Mouse (Mus musculus): ENCODE data around the gene Rhbdl2. TPM values are rescaled to one million over a fixed set of nuclear protein-coding genes. Genes with fewer than 3 reads are reported as not detected.
A peak's percentile ranks its signal among the peaks of the same experiment; 100 is the strongest.

The Rhbdl2 gene
- total RNA-seq, 2 experiments from 2014 or later = not detected

GRCm38 (mm10) chr4:123812525-123812924 is 24.9 kb downstream of the Rhbdl2 start:
- ATAC-seq (replicated peaks; ENCODE audit: poor library complexity) = no peak

GRCm38 (mm10) chr4:123814030-123814501 is 26.4 kb downstream of the Rhbdl2 start:
- no peak for ATAC-seq (replicated peaks; ENCODE audit: poor library complexity)

- peak; percentile 37; the same call in 1 of the 2 replicates for ATAC-seq (replicated peaks; ENCODE audit: poor library complexity)
Measured at GRCm38 (mm10) chr4:123819093-123819610, 31.5 kb downstream of the Rhbdl2 start.

- ATAC-seq (replicated peaks; ENCODE audit: poor library complexity) = no peak
Measured at GRCm38 (mm10) chr4:123842126-123842525, 54.5 kb downstream of the Rhbdl2 start.

GRCm38 (mm10) chr4:123856888-123857287 is 69.2 kb downstream of the Rhbdl2 start:
- ATAC-seq (replicated peaks; ENCODE audit: poor library complexity) = no peak

GRCm38 (mm10) chr4:123858090-123858489 is 70.4 kb downstream of the Rhbdl2 start:
- ATAC-seq (replicated peaks; ENCODE audit: poor library complexity) = no peak

- no peak for ATAC-seq (replicated peaks; ENCODE audit: poor library complexity)
Measured at GRCm38 (mm10) chr4:123859379-123859778, 71.7 kb downstream of the Rhbdl2 start, which contains the start of gene 4933427I04Rik. 4933427I04Rik (plus strand) TSS chr4:123859679.

GRCm38 (mm10) chr4:123859803-123860202 is 72.1 kb downstream of the Rhbdl2 start:
- ATAC-seq (replicated peaks; ENCODE audit: poor library complexity) = no peak

- no peak for ATAC-seq (replicated peaks; ENCODE audit: poor library complexity)
Measured at GRCm38 (mm10) chr4:123860621-123861020, 72.9 kb downstream of the Rhbdl2 start.

Other genes with a start within 250 kb of the Rhbdl2 start
- 103 and 130 TPM in 2 replicates for gene Macf1, start 103.5 kb upstream of the Rhbdl2 start, total RNA-seq (2015)
- 123 and 159 TPM in 2 replicates for gene Macf1, start 103.5 kb upstream of the Rhbdl2 start, total RNA-seq (2017)
- gene Ndufs5, start 69.7 kb upstream of the Rhbdl2 start, total RNA-seq (2015) = 150 and 160 TPM in 2 replicates
- 142 and 157 TPM in 2 replicates for gene Ndufs5, start 69.7 kb upstream of the Rhbdl2 start, total RNA-seq (2017)
- 49.4 and 54.2 TPM in 2 replicates for gene Akirin1, start 37.5 kb upstream of the Rhbdl2 start, total RNA-seq (2015)
- gene Akirin1, start 37.5 kb upstream of the Rhbdl2 start, total RNA-seq (2017) = 18.5 and 25.5 TPM in 2 replicates
- gene 4933427I04Rik, start 71.8 kb downstream of the Rhbdl2 start, total RNA-seq (2015) = not detected in 2 replicates
- not detected in 2 replicates for gene 4933427I04Rik, start 71.8 kb downstream of the Rhbdl2 start, total RNA-seq (2017)
- gene Mycbp, start 117.0 kb downstream of the Rhbdl2 start, total RNA-seq (2015) = 44.8 and 49.6 TPM in 2 replicates
- gene Mycbp, start 117.0 kb downstream of the Rhbdl2 start, total RNA-seq (2017) = 31.0 and 34.5 TPM in 2 replicates
- gene Rragc, start 129.6 kb downstream of the Rhbdl2 start, total RNA-seq (2015) = 33.7 and 42.3 TPM in 2 replicates
- 35.7 and 37.0 TPM in 2 replicates for gene Rragc, start 129.6 kb downstream of the Rhbdl2 start, total RNA-seq (2017)
- gene 4930535I16Rik, start 130.1 kb downstream of the Rhbdl2 start, total RNA-seq (2015) = not detected in 2 replicates
- gene 4930535I16Rik, start 130.1 kb downstream of the Rhbdl2 start, total RNA-seq (2017) = not detected in 2 replicates

All from megakaryocyte progenitor cell, adult 5-6 weeks (primary cell).